Mouse (Mus musculus) lung, adult 2 months (tissue): ENCODE data around the gene Slc35e1.

ENCODE experiments used
- CTCF ChIP-seq: fragments of 200-500 bp; IDR thresholded peaks from 2 replicates; pipeline ENCODE4 v1.5.1; 2011; ENCODE audit warnings: mild to moderate bottlenecking, low read length, control low read depth; ENCODE audit not compliant: insufficient read depth
- POLR2A ChIP-seq: fragments of 200-500 bp; IDR thresholded peaks from 2 replicates; pipeline ENCODE4 v1.6.1; 2011; ENCODE audit warnings: low read depth, mild to moderate bottlenecking, control low read depth, low read length, borderline replicate concordance; ENCODE audit errors: extremely low read depth

DNA sequence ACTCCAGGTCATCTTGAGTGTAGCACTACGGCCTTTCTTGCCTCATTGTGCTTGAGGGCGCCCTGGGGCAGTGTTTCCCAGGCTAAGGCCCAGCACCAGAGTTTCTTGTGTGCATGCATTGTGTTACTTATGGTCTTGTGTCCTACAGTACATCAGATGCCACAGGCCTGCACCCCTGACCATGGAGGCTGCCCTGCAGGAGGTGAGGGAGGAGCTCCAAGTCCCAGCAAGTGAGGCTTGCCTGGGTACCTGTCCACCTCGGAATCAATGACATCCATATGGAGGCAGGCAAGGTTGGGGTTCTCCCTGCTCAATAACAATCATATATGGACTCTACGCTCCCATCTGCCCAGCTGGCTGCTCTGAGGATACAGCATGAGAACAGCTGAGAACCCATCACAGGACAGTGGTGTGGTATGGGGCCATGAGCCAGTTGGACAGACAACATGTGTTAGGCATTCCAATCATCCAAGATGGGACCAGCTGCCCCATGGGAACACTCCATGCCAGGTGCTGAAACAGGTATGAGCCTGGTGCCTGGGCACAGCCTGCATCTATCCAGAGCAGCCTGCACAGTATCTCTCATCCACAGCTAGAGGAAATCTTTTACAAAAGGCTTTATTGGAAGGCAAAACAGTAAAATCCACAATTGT lies 32.4 kb downstream of the Slc35e1 start:
- TF ChIP-seq POLR2A (no peak), CTCF (no peak)
